Mouse (Mus musculus) cerebellum, adult 18-20 months (tissue): ENCODE results near the gene Cdhr5.
A peak's percentile ranks its signal among the peaks of the same experiment; 100 is the strongest.

Experiments used
- DNase-seq, 2 experiments: peaks; one replicate each; pipeline ENCODE4 v3.0.0; 2021

The Cdhr5 gene

DNA sequence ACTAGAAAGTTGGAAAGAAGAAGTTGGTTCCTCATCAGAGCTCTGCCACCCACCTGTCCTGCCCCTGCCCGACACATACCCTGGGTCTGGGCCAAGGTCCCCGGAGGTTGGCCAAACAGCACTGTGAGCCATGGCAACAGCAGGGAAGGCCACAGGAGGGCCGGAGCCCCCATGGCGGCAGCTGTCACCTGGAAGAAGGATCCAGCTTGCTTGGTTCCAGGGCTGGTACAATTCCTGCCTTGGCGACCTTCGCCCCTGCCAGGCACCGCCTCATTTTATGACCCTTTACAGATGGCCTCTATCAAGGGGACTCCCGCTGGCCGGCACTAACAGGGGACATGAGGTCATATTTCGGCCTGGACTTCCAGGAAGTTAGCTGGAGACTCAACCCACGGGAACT, at the start of gene Cdhr5:
Gene Cdhr5, minus strand, starts transcription at position 241 of the 400 bp plus-strand sequence.
- no peak for DNase-seq

DNA sequence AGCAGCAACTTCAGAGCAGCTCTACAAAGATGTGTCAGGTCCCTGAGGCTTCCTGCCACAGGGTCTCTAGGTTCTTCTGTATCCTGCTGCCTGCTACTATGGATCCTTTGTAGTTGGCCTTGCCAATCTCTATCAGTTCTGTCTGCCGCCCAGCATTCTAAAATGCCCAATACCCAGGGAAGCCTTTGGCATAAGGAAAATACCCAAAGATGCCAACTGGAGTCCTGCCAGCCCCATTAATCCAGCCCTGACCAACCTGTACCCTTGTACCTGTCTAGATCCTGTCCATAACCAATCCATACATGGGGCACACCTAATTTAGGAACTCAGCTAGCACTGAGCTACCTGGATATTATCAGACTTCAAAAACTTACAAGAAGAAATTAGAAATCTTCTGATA, 48.1 kb upstream of the Cdhr5 start:
- DNase-seq = peak; percentile 34 to 47

DNA sequence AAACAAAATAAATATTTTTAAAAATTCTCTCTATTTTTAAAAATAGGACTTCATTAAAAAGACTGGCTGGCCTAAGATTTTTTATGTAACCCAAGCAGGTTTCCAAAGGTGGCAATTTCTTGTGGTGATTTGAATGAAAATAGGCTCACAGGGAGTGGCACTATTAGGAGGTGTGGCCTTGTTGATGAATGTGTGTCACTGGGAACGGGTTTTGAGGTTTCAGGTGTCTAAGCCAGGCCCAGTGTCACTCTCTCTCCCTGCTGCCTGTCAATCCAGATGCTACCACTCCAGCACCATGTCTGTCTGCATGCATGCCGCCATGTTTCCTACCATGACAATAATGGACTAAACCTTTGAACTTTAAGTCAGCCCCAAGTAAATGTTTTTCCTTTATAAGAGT, 42.9 kb upstream of the Cdhr5 start:
- DNase-seq = no peak

DNA sequence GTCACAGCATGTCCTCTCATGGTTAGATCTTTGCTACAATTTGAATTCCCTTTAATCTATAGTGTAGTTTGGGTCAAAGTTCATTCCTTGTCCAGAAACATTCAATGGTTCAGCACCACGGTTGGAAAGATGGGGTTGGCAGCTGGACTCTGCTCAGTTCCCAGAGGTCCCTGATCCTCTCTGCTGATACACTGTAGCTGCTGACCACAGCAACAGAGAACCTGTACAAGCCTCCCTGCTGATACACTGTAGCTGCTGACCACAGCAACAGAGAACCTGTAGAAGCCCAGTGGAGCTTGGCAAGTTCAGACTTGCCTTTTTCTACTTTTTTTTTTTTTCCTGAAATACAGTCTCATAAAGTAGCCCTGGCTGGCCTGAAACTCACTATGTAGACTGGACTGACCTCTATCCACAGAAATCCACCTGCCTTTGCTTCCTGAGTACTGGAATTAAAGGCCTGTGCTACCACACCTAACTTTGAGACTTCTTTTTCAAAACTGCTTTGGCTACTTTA, 41.1 kb upstream of the Cdhr5 start:
- DNase-seq = no peak

DNA sequence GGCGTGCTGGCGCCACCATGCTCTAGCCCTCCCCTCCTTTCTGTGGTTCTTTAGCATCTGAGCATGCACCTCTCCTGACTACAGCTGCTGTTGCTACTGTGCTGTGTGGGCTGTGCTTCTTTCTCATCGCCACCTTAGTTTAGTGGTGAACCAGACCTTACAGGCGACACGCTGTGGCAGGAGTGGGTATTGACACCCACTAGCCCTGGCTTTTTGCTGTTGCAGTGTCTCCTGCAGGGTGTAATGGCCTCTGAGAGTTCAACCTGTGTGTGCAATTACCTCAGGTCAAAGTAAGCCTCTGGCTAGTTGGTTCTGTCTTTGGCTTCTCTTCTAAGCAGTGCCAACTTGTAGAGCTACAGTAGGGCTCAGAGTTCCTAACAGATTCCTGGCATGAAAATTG, 39.4 kb upstream of the Cdhr5 start:
- DNase-seq = peak; percentile 42 to 51

DNA sequence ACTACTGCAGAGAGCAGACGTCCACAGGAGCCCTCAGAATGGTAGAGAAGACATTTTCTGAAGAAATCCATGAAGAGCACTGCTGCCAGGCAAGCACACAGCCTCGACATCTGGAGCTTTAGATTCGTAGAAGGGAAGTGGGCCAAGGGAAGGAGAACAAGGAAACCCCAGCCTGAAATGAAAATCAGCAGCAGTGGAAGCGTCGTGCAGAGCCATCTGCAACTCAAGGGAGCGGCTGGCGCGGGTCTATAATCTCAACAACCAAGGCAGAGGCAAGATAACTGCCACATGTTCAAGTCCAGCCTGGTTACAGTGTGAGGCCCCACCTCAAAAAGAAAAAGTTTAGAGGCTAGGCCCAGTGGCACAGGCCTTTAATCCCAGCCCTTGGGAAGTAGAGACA, 38.5 kb upstream of the Cdhr5 start:
- DNase-seq = no peak

DNA sequence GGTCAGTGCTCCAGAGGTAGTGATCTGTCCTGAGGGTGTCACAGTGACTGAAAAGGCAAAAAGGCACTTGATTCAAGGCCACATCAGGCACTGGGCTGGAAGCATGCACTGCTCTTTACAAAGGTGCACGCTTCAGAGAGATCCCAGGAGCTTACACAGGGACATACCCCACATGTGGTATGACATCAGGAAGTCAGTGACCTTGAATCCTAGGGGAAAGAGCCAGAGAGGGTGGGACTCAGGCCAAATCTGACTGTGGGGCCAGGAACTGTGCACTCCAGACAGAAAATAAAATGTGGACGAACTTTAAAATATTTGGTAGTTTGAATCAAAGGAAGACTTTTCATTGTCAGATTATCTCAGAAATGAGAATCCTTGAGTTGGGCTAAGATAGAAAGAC, 37.8 kb upstream of the Cdhr5 start:
- DNase-seq = no peak

DNA sequence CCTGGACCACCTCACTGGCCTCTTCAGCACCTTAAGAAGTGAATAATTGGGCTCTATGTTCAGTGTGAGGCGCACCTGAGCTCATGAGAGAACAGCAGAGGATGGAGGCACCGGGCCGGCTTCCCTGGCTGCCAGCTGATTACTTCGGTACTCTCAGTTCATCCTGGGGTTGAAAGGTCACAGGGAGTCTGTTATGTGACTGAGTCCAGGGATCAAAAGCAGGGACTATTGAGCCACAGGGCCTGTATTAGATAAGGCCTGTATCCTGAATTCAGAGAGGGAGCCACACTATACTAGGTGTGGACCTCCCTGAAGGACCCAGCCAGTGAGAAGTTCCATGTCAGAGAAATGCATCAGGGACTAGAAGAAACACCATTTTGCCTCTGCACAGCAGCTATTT, 28.0 kb upstream of the Cdhr5 start:
- DNase-seq = no peak

DNA sequence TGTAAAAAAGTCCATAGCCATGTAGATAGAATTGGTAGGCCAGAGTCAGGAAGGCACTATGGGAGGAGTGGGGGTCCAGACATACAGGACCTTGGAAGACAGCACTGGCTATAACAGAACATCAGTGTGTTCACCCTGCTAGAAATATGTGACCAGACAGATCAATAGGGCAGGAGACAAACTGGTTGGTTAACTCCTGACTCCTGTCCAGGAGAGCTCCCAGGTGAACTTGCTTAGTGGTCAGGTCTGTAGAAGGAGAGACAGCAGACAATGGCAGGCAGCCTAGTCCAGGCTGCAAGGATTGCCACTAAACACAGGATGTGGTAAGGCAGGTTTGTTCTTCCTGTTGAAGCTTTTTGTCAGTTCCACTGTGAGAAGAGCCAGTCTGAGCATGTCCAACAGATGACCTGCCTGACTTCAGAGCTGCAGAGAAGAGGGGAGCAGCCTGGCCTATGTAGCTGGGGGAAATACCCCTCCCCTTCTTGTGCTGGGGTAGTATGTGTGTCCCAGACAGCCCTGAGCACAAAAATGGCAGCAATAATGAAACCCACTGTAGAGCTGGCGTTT, 26.2 kb upstream of the Cdhr5 start:
- no peak for DNase-seq

DNA sequence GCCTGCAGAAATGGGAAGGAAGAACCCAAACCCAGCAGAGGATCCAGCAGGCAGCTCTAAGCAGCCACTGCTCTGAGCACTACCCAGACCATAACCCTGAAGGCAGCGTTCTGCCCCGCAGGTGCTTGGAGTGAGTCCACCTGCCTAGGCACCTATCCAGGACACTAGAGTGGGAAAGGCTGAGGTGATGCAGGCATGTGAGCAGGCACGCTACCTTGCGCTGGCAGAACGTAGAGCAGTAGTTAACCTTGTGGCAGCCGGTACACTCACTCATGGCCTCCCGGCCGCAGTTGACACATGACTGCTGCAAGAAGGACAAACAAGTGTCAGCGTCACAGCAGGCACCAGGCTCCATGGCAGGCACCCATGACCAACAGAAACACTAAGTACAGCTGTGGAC, 24.8 kb upstream of the Cdhr5 start:
- DNase-seq = peak; percentile 72 to 76

DNA sequence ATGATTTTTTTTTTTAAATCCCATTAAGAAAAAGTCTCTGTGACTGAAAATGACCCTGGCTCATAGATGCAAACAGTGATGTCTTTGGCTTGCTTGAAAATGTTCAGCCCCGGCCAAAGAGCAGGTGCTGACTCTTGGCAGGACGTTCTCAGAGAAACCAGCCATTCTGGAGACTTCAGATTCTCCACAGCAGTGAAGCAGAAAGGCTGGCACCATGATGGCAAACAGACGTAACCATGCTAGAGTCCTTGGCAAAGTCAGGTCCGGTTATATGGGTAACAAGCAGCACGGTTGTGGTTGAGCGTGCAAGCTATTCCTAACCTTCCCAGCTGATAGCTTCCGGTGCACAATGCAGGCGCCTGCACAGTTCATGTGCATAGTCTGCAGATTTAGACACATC, 22.6 kb upstream of the Cdhr5 start:
- DNase-seq = peak; percentile 74 to 84

DNA sequence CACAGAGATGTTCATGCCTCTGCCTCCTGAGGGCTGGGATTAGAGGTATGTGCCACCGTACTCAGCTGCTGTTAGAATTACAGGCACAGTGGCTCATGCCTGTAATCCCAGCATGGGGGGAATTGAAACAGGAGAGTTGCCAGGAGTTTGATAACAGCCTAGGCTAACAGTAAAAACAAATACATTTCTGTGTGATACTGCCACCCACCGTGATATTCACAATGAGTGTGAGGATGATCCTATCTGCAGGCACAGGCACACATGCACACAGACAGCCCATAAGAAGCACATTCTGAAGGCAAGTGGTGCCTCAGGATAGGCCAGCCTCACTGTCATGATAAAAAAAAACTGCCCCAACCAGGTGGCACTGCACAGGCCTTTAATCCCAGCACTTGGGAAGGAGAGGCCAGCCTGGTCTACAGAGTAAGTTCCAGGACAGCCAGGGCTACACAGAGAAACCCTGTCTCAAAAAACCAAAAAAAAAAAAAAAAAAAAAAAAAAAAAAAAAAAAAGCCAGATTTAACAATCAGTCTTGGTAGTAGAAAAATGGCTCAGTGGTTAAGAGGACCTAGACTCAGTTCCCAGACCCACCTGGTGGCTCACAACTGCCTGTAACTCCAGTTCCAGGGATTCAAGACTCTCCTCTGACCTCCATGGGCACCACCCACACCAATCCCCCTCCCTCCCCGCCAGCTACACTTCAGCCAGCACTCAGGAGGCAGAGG, 21.5 kb upstream of the Cdhr5 start:
- no peak for DNase-seq

DNA sequence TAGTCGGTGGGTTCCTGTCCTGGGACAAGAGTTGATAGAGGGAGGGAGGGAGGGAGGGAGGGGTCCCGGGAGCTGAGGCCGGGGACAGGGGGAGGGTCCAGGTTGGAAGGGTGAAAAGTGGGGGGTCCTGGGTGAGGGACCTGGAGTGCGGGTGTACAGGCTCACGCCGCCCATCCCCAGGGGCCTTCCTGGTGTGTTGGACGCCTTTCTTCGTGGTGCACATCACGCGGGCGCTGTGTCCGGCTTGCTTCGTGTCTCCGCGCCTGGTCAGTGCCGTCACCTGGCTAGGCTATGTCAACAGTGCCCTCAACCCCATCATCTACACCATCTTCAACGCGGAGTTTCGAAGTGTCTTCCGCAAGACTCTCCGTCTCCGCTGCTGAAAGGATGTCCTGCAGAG, 17.9 kb upstream of the Cdhr5 start:
- DNase-seq = no peak

DNA sequence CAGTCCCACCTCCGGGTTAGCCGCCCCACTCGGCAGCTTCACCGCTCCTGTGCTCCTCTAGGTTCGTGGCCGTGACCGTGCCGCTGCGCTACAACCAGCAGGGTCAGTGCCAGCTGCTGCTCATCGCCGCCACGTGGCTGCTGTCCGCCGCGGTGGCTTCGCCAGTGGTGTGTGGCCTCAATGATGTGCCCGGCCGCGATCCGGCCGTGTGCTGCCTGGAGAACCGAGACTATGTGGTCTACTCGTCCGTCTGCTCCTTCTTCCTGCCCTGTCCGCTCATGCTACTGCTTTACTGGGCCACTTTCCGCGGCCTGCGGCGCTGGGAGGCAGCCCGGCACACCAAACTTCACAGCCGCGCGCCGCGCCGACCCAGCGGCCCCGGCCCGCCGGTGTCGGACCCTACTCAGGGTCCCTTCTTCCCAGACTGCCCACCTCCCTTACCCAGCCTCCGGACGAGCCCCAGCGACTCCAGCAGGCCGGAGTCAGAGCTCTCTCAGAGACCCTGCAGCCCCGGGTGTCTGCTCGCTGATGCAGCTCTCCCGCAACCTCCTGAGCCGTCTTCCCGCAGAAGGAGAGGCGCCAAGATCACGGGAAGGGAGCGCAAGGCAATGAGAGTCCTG, 17.4 kb upstream of the Cdhr5 start:
- peak; percentile 23 to 51 for DNase-seq

DNA sequence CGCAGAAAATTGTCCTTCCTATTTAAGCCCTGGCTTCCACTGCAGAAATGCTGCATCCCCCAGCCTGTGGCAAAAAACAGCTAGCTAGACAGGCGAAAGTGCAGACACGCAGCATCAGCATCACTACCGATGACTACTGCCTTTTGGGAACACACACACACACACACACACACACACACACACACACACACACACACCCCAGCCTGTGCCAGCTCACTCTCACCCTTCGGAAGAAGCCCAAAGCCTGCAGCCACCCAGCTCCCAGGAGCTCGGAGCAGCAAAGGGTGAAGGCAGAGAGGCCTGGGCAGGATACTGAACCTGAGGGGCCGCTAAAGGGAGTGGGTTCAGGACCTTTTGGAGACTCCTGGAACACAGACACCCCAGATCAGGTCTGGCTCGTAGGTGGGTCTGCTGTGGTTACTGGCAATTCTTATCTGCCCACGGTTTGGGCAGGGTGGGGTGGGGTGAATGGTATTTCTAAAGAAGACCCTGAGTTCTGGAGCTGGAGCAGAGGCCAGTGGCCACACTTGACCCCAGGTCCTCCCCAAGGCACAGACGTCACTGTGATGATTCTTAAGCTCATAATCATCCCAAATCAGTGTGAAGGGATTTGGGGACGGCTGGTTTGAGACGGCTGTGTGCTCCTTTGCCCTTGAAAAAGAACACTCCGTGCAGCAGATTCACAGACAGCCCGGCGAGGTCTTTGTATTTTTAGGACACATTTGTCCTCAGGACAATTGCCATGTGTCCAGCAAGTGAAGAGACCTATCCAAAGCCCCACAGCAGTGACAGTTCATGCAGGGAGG, 16.2 kb upstream of the Cdhr5 start:
- no peak for DNase-seq

DNA sequence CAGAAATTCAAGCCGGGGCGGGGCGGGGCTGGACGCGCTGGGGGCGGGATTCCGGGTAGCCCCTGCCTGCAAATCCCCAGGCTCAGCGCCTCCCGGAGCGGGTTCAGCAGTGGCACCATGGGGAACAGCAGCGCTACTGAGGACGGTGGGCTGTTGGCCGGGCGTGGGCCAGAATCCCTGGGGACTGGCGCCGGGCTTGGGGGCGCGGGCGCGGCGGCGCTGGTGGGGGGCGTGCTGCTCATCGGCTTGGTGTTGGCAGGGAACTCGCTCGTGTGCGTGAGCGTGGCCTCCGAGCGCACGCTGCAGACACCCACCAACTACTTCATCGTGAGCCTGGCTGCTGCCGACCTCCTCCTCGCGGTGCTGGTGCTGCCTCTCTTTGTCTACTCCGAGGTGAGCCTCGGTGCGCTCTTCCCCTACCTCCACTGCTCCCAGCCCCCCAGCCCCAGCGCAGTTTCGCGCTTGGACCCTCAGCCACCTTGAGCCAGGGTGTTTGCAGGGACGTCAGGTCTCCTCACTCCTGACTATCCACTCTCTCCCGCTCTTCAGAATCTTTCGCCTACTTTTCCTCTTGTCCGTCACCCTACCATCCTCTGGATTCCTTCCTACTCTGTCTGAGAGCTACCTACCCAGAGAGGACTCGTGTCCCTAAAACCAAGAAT, 15.5 kb upstream of the Cdhr5 start, which contains the start of gene Drd4:
Gene Drd4, plus strand, starts transcription at position 86 of the 662 bp plus-strand sequence.
- DNase-seq = no peak

DNA sequence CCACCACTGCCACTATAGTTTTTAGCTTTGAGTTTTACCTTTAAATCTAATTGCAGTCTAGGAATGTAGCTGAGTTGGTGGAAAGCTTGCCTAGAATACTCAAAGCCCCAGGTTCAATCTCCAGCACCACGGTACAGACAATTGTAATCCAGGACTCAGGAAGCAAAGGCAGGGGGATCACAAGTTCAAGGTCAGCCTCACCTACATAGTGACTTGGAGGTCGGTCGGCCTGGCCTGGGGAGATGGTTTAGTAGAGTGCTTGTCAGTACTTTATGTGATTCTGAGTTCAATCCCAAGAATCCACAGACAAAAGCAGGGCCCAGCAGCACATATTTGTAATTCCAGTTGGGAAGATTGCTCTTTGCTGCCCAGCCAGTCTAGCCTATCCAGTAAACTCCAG, 11.5 kb upstream of the Cdhr5 start:
- DNase-seq = no peak

DNA sequence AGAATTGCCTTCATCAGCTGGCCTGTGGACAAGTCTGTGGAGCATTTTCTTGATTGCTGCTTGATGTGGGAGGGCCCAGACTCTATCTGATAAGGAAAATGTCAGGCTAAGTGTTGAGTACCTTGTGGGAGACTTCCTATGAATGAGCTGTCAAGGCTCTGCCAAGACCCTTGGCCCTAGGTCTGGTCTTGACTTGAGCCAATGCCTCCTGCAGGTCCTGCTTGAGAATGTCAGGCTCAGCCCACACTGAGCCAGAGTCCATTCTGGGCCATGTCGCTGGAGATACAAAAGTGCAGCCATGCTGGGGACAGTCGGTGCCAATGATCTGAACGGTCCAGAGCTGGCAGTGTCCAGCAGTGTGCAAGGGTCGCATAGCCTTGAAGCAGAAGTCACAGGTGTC, 6.2 kb upstream of the Cdhr5 start:
- DNase-seq = no peak

DNA sequence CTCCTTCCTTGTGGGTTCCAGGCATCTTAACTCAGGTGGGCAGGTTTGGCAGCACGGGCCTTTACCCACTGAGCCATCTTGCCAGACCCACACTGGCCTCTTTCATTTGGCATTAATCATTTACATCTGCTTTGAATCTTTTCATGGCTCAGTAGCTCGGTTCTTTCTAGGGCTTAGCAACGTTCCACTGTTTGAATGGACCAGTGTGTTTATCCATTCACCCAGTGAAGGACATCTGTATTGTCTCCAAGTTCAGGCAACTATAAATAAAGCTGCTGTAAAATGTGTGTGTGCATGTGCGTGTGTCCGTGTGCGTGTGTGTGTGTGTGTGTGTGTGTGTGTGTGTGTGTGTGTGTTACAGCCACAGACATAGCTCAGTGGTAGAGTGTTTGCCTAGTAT, 4.9 kb upstream of the Cdhr5 start:
- no peak for DNase-seq

DNA sequence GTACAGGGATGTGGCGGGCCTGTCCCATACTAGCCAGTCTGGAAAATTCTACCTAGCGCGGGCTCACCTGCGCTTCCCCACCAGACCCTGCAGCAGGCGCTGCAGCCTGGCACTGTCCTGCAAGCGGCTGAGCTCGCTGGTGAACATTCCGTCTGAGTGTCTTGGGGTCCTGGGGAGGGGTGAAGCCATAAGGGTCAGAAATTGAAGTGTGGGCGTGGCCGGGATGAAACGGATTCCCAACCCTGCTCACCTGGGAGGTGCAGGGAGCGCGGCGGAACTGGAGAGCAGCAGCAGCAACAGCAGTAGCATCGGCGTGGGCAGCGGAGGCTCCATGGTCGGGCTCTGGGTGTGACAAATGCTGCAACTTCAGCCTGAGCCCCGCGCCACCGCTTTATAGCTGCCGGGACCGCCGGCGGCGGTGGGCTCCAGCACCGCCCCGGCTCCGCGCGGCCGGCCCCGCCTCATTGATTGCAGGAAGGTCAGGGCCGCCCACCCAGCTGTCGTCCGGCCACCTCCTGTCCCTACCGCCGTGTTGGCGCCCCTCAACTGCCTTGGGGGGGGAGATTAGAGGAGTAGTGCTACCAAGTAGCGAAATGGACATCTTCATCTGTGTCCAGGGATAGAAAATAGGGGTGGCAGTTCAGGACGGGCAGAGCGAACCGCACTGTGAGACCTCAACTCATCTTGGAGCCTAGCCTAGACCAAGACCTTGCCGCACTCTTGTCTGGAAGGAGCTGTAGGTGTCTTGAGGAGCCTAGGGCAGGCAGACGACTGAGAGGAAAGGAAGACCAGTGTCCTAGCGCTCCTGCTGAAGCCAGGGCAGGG, 2.4 kb upstream of the Cdhr5 start, which contains the start of gene Sct:
Gene Sct, minus strand, starts transcription at position 368 of the 825 bp plus-strand sequence.
- peak; percentile 64 to 73 for DNase-seq
